In genomic region chr1:38470166-38470565, GRCm38 (mm10) we compare ENCODE assay signal across 17 mouse cellular contexts.
DNase-seq lines count a peak whose midpoint lies in the region; ATAC-seq and TF ChIP-seq lines count a peak whose summit lies in the region.
"Had no signal": no experiment of that assay in that cellular context is flagged by ENCODE, and none has a peak within 500 bp of the region (broad histone marks: within the 10 kb centered on the region; RNA-seq: fewer than 3 reads in every experiment).

No protein-coding gene starts in this region.

- DNase-seq in adrenal gland, adult (ENCODE audit: inconsistent age in 2 of 2, low spot score in 1 of 2) = peak; percentile 23 to 55
- no peak for DNase-seq in adrenal gland, postnatal 4 days (ENCODE audit: low spot score in 2 of 2)
- no peak for DNase-seq in heart, postnatal 25 days (ENCODE audit: low spot score)
- peak; percentile 18 for DNase-seq in Muller cell, postnatal 12 days (ENCODE audit: inconsistent ontology term)
- DNase-seq in forelimb bud, embryonic 11.5 days (ENCODE audit: low read depth, low spot score) = peak; percentile 32
- DNase-seq in hindbrain, postnatal 0 days (ENCODE audit: low spot score) = no peak
- no peak for DNase-seq in midbrain, postnatal 0 days (ENCODE audit: low spot score)
- DNase-seq: cerebellum, adult 11-12 months; gastrocnemius, adult 2 months; retina, postnatal 1 day; thymus, adult 2 months had no signal

- no peak for ATAC-seq in heart, embryonic 13.5 days (ENCODE audit: extremely low read depth, insufficient number of reproducible peaks, low FRiP score, low TSS enrichment)
- ATAC-seq in hindbrain, postnatal 0 days = no peak
- ATAC-seq in midbrain, postnatal 0 days (ENCODE audit: low FRiP score) = no peak
- ATAC-seq: intestine, postnatal 0 days had no signal

- intact Hi-C loops in heart, postnatal 25 days (cut with DNase I) = no loop called here

- no peak overlapping the region for H3K4me3 ChIP-seq in heart, embryonic 13.5 days
- H3K4me3 ChIP-seq in hindbrain, postnatal 0 days (ENCODE audit: low read length) = no peak overlapping the region
- H3K4me3 ChIP-seq in midbrain, postnatal 0 days (ENCODE audit: low read depth, low read length) = no peak overlapping the region
- H3K4me3 ChIP-seq: embryonic facial prominence, embryonic 15.5 days; forebrain, embryonic 12.5 days; gastrocnemius, adult 2 months; left cerebral cortex, adult 2 months had no signal

- no peaks in the 10 kb centered on the region for H3K9me3 ChIP-seq in heart, embryonic 13.5 days
- H3K9me3 ChIP-seq in hindbrain, postnatal 0 days (ENCODE audit: low read length) = no peaks in the 10 kb centered on the region
- no peaks in the 10 kb centered on the region for H3K9me3 ChIP-seq in midbrain, postnatal 0 days (ENCODE audit: low read length)
- H3K9me3 ChIP-seq: embryonic facial prominence, embryonic 15.5 days; forebrain, embryonic 12.5 days had no signal

- H3K36me3 ChIP-seq in heart, embryonic 13.5 days = no peaks in the 10 kb centered on the region
- H3K36me3 ChIP-seq in hindbrain, postnatal 0 days (ENCODE audit: insufficient read depth, low read length) = no peaks in the 10 kb centered on the region
- H3K36me3 ChIP-seq in midbrain, postnatal 0 days (ENCODE audit: insufficient read depth, low read length) = no peaks in the 10 kb centered on the region
- H3K36me3 ChIP-seq: embryonic facial prominence, embryonic 15.5 days; forebrain, embryonic 12.5 days had no signal

- H3K4me1 ChIP-seq in heart, embryonic 13.5 days = peaks cover 27% of the 10 kb centered on the region
- no peaks in the 10 kb centered on the region for H3K4me1 ChIP-seq in hindbrain, postnatal 0 days (ENCODE audit: insufficient read depth, low read length)
- no peaks in the 10 kb centered on the region for H3K4me1 ChIP-seq in midbrain, postnatal 0 days (ENCODE audit: insufficient read depth, low read length)

- TF ChIP-seq CTCF in hindbrain, postnatal 0 days (IDR thresholded peaks at IDR 0.05; ENCODE audit: low read depth) = no peak
- TF ChIP-seq CTCF in midbrain, postnatal 0 days (IDR thresholded peaks at IDR 0.05) = no peak

- WGBS in heart, embryonic 13.5 days = 55% methylated on average over 5 of the region's 5 CpGs
- WGBS in hindbrain, postnatal 0 days = 74% methylated on average over 5 of the region's 5 CpGs
- WGBS in midbrain, postnatal 0 days = 80% methylated on average over 5 of the region's 5 CpGs

- peak overlapping the region; percentile 5; the same call in 1 of the 2 replicates for H3K27ac ChIP-seq in heart, embryonic 13.5 days (replicated peaks)
- H3K27ac ChIP-seq in hindbrain, postnatal 0 days = no peak overlapping the region
- H3K27ac ChIP-seq in midbrain, postnatal 0 days (ENCODE audit: low read depth, low read length) = no peak overlapping the region
- H3K27ac ChIP-seq: embryonic facial prominence, embryonic 15.5 days; forebrain, embryonic 12.5 days; gastrocnemius, adult 2 months; kidney, postnatal 0 days; left cerebral cortex, adult 2 months had no signal

- H3K9ac ChIP-seq in heart, embryonic 13.5 days = no peak overlapping the region
- H3K9ac ChIP-seq in hindbrain, postnatal 0 days (replicated peaks; ENCODE audit: low read length) = no peak overlapping the region
- no peak overlapping the region for H3K9ac ChIP-seq in midbrain, postnatal 0 days (replicated peaks; ENCODE audit: low read length, poor library complexity, severe bottlenecking)
- H3K9ac ChIP-seq: embryonic facial prominence, embryonic 15.5 days; forebrain, embryonic 12.5 days had no signal

- peak overlapping the region; percentile 55 for H3K4me2 ChIP-seq in heart, embryonic 13.5 days
- no peak overlapping the region for H3K4me2 ChIP-seq in hindbrain, postnatal 0 days (ENCODE audit: low read depth, low read length)
- H3K4me2 ChIP-seq in midbrain, postnatal 0 days (ENCODE audit: low read depth, low read length, poor library complexity, severe bottlenecking) = no peak overlapping the region
- H3K4me2 ChIP-seq: embryonic facial prominence, embryonic 15.5 days; forebrain, embryonic 12.5 days had no signal

- no peaks in the 10 kb centered on the region; the same call in 1 of the 2 replicates for H3K27me3 ChIP-seq in heart, embryonic 13.5 days (replicated peaks)
- no peaks in the 10 kb centered on the region for H3K27me3 ChIP-seq in hindbrain, postnatal 0 days (ENCODE audit: insufficient read depth, low read length)
- no peaks in the 10 kb centered on the region for H3K27me3 ChIP-seq in midbrain, postnatal 0 days (ENCODE audit: insufficient read depth, low read length)
- H3K27me3 ChIP-seq: embryonic facial prominence, embryonic 15.5 days; forebrain, embryonic 12.5 days had no signal

Comparison
In these comparisons a context has a peak if more than half of its experiments do, and no peak if none do; other contexts are left out.
1. DNase-seq: peak in adrenal gland, adult (2 of 2), Muller cell, postnatal 12 days (single experiment) and forelimb bud, embryonic 11.5 days (single experiment); none in adrenal gland, postnatal 4 days (0 of 2), heart, postnatal 25 days (single experiment), hindbrain, postnatal 0 days (single experiment) and midbrain, postnatal 0 days (single experiment).